8 mouse cellular contexts compared by ENCODE assay signal in genomic region chr2:29621163-29621562, GRCm38 (mm10). TPM values are rescaled to one million over a fixed set of nuclear protein-coding genes. Genes with fewer than 3 reads are reported as not detected.
A peak's percentile ranks its signal among the peaks of the same experiment; 100 is the strongest.
DNase-seq lines count a peak whose midpoint lies in the region; ATAC-seq and TF ChIP-seq lines count a peak whose summit lies in the region.

No protein-coding gene starts in this region.

- intact Hi-C loops in gastrocnemius, adult 2 months (cut with DNase I), result loop anchor here (2.0 kb wide), 1 partner anchor 16 kb away; no protein-coding TSS in a partner anchor
- intact Hi-C loops in gastrocnemius, postnatal 14 days (cut with DNase I; ENCODE audit: low total_unique reads), result no loop called here
- intact Hi-C loops in left cerebral cortex, postnatal 14 days (cut with DNase I), result loop anchor here (5.0 kb wide), 1 partner anchor 46 kb away; no protein-coding TSS in a partner anchor

- no peak for TF ChIP-seq CTCF in gastrocnemius, adult 2 months (IDR thresholded peaks at IDR 0.05)

- H3K27me3 ChIP-seq in forebrain, embryonic 15.5 days, result no peaks in the 10 kb centered on the region
- no peaks in the 10 kb centered on the region for H3K27me3 ChIP-seq in liver, embryonic 12.5 days (replicated peaks)

- H3K27ac ChIP-seq in gastrocnemius, adult 2 months, result peak overlapping the region; percentile 96
- no peak overlapping the region for H3K27ac ChIP-seq in forebrain, embryonic 15.5 days (replicated peaks)
- peak overlapping the region; percentile 86; the same call in 1 of the 2 replicates for H3K27ac ChIP-seq in liver, embryonic 12.5 days

- H3K9ac ChIP-seq in forebrain, embryonic 15.5 days (replicated peaks), result no peak overlapping the region
- 0 out of 2 replicates have a peak overlapping the region, but pooled peaks have one; percentile 95 for H3K9ac ChIP-seq in liver, embryonic 12.5 days

- ATAC-seq in forebrain, embryonic 15.5 days (replicated peaks), result no peak
- no peak for ATAC-seq in liver, embryonic 12.5 days

- H3K9me3 ChIP-seq in forebrain, embryonic 15.5 days, result no peaks in the 10 kb centered on the region
- no peaks in the 10 kb centered on the region for H3K9me3 ChIP-seq in liver, embryonic 12.5 days (replicated peaks)

- no peaks in the 10 kb centered on the region for H3K36me3 ChIP-seq in forebrain, embryonic 15.5 days
- peaks cover 5% of the 10 kb centered on the region; the same call in 1 of the 2 replicates for H3K36me3 ChIP-seq in liver, embryonic 12.5 days

- peak; percentile 59 for DNase-seq in gastrocnemius, adult 2 months
- no peak for DNase-seq in gastrocnemius, postnatal 14 days
- peak; percentile 16 for DNase-seq in CD4-positive helper T cell, adult 2 months (ENCODE audit: low read depth, low spot score)
- no peak for DNase-seq in embryo, embryonic 9.5 days (ENCODE audit: extremely low spot score)
- DNase-seq in left cerebral cortex, postnatal 14 days (ENCODE audit: low spot score in 2 of 2), result no peak
- no peak for DNase-seq in lung, postnatal 36 days

- H3K4me1 ChIP-seq in forebrain, embryonic 15.5 days, result peaks cover 24% of the 10 kb centered on the region
- peaks cover 62% of the 10 kb centered on the region for H3K4me1 ChIP-seq in liver, embryonic 12.5 days

- peak overlapping the region; percentile 78 for H3K4me3 ChIP-seq in gastrocnemius, adult 2 months
- H3K4me3 ChIP-seq in forebrain, embryonic 15.5 days, result peak overlapping the region; percentile 70
- H3K4me3 ChIP-seq in liver, embryonic 12.5 days, result peak overlapping the region; percentile 87

- WGBS in forebrain, embryonic 15.5 days, result 73% methylated on average over 10 of the region's 10 CpGs
- WGBS in liver, embryonic 12.5 days (ENCODE audit: insufficient replicate concordance), result 71% methylated on average over 10 of the region's 10 CpGs

- peak overlapping the region; percentile 81 for H3K4me2 ChIP-seq in forebrain, embryonic 15.5 days (replicated peaks)
- peak overlapping the region; percentile 89 for H3K4me2 ChIP-seq in liver, embryonic 12.5 days

RNA-seq across cellular contexts. Expression of gene Rapgef1, which starts 1.6 kb away (rescaled TPM):
- 100 to 1,000 TPM; 135 to 139 TPM for total RNA-seq in gastrocnemius, adult 2 months (2021)
- 10 to 100 TPM; 75.7 to 81.9 TPM for total RNA-seq in gastrocnemius, postnatal 14 days (2021)
- polyA plus RNA-seq in forebrain, embryonic 15.5 days (2015; fragmentation: Nextera tagmentation; extraction: Ambion mirVana), result 22.3 and 27.0 TPM in 2 replicates
- 10.1 and 10.8 TPM in 2 replicates for polyA plus RNA-seq in liver, embryonic 12.5 days (2016; fragmentation: Nextera tagmentation; extraction: Ambion mirVana)
- 100 to 1,000 TPM; 118 to 124 TPM for total RNA-seq in left cerebral cortex, postnatal 14 days (2021)

Comparison
In these comparisons a context has a peak if more than half of its experiments do, and no peak if none do; other contexts are left out.
1. DNase-seq: peak in gastrocnemius, adult 2 months (single experiment) and CD4-positive helper T cell, adult 2 months (single experiment); none in gastrocnemius, postnatal 14 days (single experiment), embryo, embryonic 9.5 days (single experiment), left cerebral cortex, postnatal 14 days (0 of 2) and lung, postnatal 36 days (single experiment).
2. Peak in every context shown above with its lines, with median percentiles within 50 percentile points of each other: H3K4me3 ChIP-seq.